Mouse (Mus musculus) ovary, postnatal 36 days (tissue): ENCODE data around the gene Ccdc38.

Experiments used
- DNase-seq: peaks from one replicate; pipeline ENCODE4 v3.0.0; 2022; ENCODE audit warnings: low spot score, mixed read lengths

Ccdc38 gene

GRCm38 (mm10) chr10:93540431-93541210, at the start of gene Ccdc38:
Gene Ccdc38, plus strand, starts transcription at chr10:93540632.
- peak; percentile 12 for DNase-seq

DNA sequence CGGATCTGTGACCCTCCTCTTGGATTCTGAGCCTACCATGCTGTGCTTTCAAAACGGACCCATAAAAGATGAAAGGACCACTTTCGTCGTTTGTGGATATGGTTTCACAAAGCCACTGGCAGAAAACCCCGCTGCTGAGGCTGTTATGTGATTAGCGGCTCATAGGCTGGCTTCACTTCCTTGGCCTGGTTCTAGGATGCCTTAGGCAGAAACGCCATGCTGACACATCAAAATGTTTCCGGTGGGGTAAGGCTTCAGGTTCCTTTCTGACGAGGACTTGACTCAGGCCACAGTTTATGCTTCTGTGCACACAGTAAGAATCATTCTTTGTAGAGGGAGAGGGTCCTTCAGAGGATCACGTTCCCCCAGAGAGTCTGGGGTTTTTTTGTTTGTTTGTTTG, 39.6 kb upstream of the Ccdc38 start:
- DNase-seq: no peak

GRCm38 (mm10) chr10:93501346-93501745, 39.1 kb upstream of the Ccdc38 start:
- no peak for DNase-seq

DNA sequence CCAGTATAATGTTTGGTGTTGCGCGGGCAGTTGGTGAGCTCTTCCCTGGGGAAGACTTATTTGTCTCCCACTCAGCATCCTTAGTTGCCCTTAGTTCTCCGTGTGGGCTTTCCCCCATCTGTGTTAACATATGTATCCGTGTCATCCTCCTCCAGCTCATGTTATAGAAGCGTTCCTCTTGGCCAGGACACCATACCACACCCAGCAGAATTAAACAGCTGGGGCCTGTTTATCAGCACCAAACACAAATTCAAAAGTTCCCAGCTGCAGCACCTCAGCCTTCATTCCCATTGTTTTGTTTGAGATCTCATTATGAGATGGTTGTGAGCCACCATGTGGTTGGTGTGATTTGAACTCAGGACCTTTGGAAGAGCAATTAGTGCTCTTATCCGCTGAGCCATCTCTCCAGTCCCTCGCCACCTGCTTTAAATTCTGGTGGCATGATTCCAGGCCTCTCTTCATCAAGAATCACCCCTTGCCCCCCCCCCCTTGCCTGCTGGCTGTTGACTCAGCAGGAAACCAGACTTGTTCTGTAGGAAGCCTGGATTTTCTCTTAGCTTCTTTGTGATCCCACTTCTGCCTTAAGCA, 32.0 kb upstream of the Ccdc38 start:
- DNase-seq: no peak

- no peak for DNase-seq
Measured at GRCm38 (mm10) chr10:93509532-93510153, 30.8 kb upstream of the Ccdc38 start.

- DNase-seq: no peak
Measured at GRCm38 (mm10) chr10:93515419-93515818, 25.0 kb upstream of the Ccdc38 start.

DNA sequence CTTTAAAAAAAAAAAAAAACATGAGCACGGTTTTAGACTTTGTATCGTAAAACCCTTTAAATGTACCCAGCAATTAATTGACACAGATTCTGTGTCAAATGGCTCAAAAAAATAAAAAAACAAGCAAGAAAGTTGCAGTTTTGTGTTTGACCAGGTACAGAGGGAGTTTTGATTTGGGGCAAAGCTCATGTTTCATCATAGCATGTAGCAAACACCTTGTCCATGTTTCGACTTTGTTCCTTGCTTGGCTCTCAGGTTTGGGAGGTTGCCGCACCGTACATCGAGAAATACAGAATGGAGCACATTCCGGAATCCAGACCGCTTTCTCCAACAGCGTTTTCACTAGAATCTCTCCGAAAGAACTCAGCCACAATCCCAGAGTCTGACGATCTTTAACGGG, 24.5 kb upstream of the Ccdc38 start:
- no peak for DNase-seq

DNA sequence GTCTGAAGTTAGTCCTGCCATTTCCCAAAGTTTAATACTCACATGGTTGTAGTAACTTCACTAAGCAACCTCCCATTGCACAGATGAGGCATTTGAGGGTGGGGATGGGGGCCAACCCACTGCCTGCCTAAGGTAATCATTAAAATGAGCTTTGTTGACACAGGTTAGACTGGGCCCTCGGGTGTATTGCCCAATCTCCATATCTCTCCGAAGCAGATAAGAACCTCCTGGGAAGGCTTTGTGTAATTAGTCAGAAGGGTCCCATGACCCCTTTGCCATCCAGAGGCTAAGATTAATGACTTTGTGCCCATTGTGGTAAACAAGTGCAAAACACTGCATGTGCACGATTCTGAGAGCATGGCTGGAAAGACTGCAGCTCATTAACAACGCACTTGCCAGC, 22.7 kb upstream of the Ccdc38 start:
- DNase-seq: no peak

DNA sequence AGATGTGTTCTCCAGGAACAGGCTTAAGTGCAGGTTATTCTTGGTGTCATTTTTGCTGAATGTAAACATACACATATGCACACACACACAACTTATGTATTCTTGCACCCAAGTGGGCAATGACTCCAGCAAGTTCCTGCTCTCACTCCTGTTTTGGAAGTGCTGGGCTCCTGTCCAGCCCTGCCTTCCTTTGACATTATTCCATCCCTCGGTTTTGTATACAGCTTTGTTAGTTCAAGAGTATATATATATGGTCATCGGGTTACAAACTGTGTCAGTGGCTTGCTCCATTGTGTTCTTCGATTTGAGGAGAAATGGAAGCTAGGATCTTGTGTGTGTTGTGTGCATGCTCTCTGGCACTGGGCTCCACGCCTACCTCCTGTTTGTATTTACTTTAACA, 22.2 kb upstream of the Ccdc38 start:
- DNase-seq: no peak

GRCm38 (mm10) chr10:93518620-93519019, 21.8 kb upstream of the Ccdc38 start:
- no peak for DNase-seq

- no peak for DNase-seq
Measured at GRCm38 (mm10) chr10:93519159-93519558, 21.3 kb upstream of the Ccdc38 start.

GRCm38 (mm10) chr10:93519756-93520155, 20.7 kb upstream of the Ccdc38 start:
- no peak for DNase-seq

DNA sequence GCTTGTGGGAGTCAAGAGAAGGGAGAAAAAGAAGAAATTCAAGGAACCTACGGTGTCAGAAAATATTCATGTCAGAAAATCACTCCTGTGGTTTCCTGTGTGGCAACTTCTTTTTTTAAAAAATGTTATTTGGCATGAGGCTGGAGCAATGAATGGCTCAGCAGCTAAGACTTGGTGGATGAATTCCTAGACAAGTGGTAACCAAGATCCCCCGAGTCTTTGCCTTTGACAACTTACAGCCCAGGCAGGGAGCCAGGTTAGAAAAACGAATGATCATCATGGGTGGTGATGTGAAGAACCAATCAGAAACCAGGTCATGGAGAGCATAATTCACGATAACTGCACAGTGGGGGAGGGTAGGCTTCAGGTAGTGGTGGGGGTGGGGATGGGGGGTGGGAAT, 19.4 kb upstream of the Ccdc38 start:
- no peak for DNase-seq

- DNase-seq: no peak
Measured at GRCm38 (mm10) chr10:93525329-93525728, 15.1 kb upstream of the Ccdc38 start.

- DNase-seq: no peak
Measured at GRCm38 (mm10) chr10:93538287-93538686, 2.1 kb upstream of the Ccdc38 start.

GRCm38 (mm10) chr10:93538818-93539217, 1.6 kb upstream of the Ccdc38 start:
- no peak for DNase-seq

DNA sequence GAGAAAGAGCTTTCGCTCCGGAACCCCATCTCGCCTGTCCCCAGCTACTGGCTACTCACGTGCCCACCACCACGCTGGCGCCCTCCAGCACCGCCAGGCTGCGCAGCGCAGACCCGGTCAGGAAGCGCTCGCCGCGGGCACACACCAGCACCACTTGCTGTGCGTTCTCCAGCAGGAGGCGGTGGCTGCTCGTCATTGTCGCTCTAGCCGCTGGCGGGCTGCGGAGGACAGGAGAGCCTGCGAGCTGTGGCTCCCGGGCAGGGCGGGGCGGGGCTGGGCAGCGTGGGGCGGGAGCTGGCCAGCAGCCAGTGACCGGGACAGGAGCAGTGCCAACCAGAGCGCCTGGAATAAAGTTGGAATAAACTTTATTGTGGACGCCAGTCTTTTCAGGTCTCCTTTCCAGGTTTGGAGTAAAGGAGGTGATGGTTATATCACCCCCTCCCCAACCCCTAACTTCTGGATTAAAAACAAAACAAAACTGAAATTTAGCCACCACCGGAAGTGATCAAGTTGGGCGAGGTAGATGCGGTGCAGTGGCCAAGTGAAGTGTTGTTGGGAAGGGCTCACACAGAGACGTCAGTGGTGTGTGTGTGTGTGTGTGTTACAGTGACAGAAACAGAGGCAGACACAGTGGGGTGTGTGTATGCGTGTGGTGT, 529 bp upstream of the Ccdc38 start, which contains the start of gene Amdhd1:
TSS of gene Amdhd1 (minus strand) at position 259 of the 656 bp plus-strand sequence.
- DNase-seq: peak; percentile 85

DNA sequence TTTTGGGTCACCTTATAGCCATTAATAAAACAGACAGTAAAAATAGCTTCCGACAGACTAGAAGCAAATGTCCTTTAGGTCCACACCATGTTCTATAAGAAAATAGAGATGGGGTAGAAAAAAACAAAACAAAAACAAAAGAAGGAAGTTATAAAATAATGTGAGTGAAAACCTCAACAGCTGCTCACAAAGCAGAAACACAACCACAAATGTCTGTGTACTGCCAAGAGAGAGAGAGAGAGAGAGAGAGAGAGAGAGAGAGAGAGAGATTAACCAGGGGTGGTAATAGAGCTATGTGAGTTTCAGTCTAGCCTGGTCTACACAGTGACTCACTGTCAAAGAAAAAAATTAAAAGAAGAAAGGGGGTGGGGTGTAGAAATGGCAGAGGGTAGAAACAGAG, 1.2 kb downstream of the Ccdc38 start:
- DNase-seq: no peak

DNA sequence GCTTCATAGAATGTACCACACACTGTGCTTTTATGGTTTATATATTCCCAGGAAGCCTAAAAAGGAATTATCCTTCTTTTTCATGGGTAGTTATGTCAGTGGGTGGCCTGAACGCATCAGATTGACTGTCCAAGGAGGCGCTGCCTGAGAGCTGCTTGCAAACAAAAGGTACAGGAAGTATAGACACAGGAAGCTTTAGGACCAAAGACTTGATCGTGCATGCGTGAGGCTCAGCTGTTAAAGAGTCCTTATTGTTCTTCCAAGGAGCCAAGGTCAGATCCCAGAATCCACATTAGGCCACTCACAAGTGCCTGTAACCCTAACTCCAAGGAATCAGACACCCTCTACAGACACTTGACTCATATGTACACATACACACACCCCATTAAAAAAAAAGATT, 1.9 kb downstream of the Ccdc38 start:
- no peak for DNase-seq

DNA sequence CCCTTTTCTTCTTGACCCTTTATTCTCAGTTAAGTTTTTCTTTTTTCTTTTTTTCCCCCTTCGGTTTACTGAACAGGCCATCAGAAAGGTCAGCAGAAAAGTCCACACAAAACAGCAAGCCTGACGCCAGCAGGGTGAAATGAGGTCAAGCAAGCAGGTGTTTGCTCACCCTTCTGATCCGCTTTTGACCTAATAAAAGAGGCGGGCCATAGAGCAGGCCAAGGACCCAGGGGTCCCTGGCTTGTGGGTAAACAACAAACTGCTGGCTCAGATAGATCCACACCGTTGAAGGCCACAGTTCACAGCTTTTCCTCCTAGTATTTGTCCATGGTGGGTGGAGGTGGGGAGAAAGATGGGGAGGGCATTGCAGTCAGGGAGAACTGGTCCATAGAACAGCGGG, 2.7 kb downstream of the Ccdc38 start:
- DNase-seq: no peak

- DNase-seq: no peak
Measured at GRCm38 (mm10) chr10:93544172-93544571, 3.7 kb downstream of the Ccdc38 start.

- DNase-seq: no peak
Measured at GRCm38 (mm10) chr10:93547741-93548270, 7.4 kb downstream of the Ccdc38 start.
